Mouse (Mus musculus): ENCODE data around the gene Hdac5. TPM values are rescaled to one million over a fixed set of nuclear protein-coding genes. Genes with fewer than 3 reads are reported as not detected.
A peak's percentile ranks its signal among the peaks of the same experiment; 100 is the strongest.
"Not testable (repeated sequence)": the region's sequence is repeated elsewhere in the genome, so short reads cannot be mapped to it uniquely, and the experiment has no call there.

The Hdac5 gene
- polyA plus RNA-seq, 1 experiment from 2014 or later = 92.2 TPM

GRCm38 (mm10) chr11:102168689-102169088, 61.3 kb downstream of the Hdac5 start:
- no peak overlapping the region for H3K4me2 ChIP-seq
- 89% methylated on average over 5 of the region's 5 CpGs for WGBS
- H3K27ac ChIP-seq (ENCODE audit: poor library complexity, severe bottlenecking) = no peak overlapping the region
- H3K27me3 ChIP-seq (replicated peaks) = no peaks in the 10 kb centered on the region
- peaks cover 3% of the 10 kb centered on the region; the same call in 1 of the 2 replicates for H3K4me1 ChIP-seq (replicated peaks)
- H3K36me3 ChIP-seq = peaks cover 53% of the 10 kb centered on the region
- H3K9me3 ChIP-seq (replicated peaks) = no peaks in the 10 kb centered on the region
- no peak overlapping the region for H3K4me3 ChIP-seq
- no peak overlapping the region for H3K9ac ChIP-seq
- ATAC-seq (ENCODE audit: insufficient number of reproducible peaks, low FRiP score) = no peak

- H3K36me3 ChIP-seq = peaks cover 62% of the 10 kb centered on the region
- WGBS = 91% methylated on average over 5 of the region's 5 CpGs
Observed at GRCm38 (mm10) chr11:102167539-102167938, 62.4 kb downstream of the Hdac5 start.

GRCm38 (mm10) chr11:102165971-102166722, 63.8 kb downstream of the Hdac5 start:
- 62% methylated on average over 6 of the region's 6 CpGs for WGBS

More at GRCm38 (mm10) chr11:102167539-102167938, 62.4 kb downstream of the Hdac5 start:
- no peaks in the 10 kb centered on the region for H3K9me3 ChIP-seq (replicated peaks)
- ATAC-seq (ENCODE audit: insufficient number of reproducible peaks, low FRiP score) = no peak
- H3K27me3 ChIP-seq (replicated peaks) = no peaks in the 10 kb centered on the region
- no peak overlapping the region for H3K27ac ChIP-seq (ENCODE audit: poor library complexity, severe bottlenecking)
- peaks cover 3% of the 10 kb centered on the region; the same call in 1 of the 2 replicates for H3K4me1 ChIP-seq (replicated peaks)
- H3K4me3 ChIP-seq = no peak overlapping the region
- no peak overlapping the region for H3K4me2 ChIP-seq
- H3K9ac ChIP-seq = no peak overlapping the region

GRCm38 (mm10) chr11:102159781-102160180, 70.2 kb downstream of the Hdac5 start:
- Histone ChIP-seq H3K4me3 (no peak overlapping the region), H3K4me1 (replicated peaks) (peaks cover 5% of the 10 kb centered on the region), H3K9ac (no peak overlapping the region), H3K36me3 (peaks cover 39% of the 10 kb centered on the region), H3K9me3 (replicated peaks) (no peaks in the 10 kb centered on the region), H3K27me3 (replicated peaks) (no peaks in the 10 kb centered on the region), H3K4me2 (no peak overlapping the region), H3K27ac (ENCODE audit: poor library complexity, severe bottlenecking) (no peak overlapping the region)
- WGBS = 73% methylated on average over 5 of the region's 5 CpGs
- ATAC-seq (ENCODE audit: insufficient number of reproducible peaks, low FRiP score) = no peak

More at GRCm38 (mm10) chr11:102165971-102166722, 63.8 kb downstream of the Hdac5 start:
- Histone ChIP-seq H3K27ac (ENCODE audit: poor library complexity, severe bottlenecking) (no peak overlapping the region), H3K4me1 (replicated peaks) (peaks cover 3% of the 10 kb centered on the region; the same call in 1 of the 2 replicates), H3K36me3 (peaks cover 73% of the 10 kb centered on the region), H3K9me3 (replicated peaks) (no peaks in the 10 kb centered on the region), H3K4me2 (no peak overlapping the region), H3K27me3 (replicated peaks) (no peaks in the 10 kb centered on the region), H3K9ac (no peak overlapping the region), H3K4me3 (no peak overlapping the region)
- ATAC-seq (ENCODE audit: insufficient number of reproducible peaks, low FRiP score) = no peak

- not testable (repeated sequence) for H3K9me3 ChIP-seq (replicated peaks); H3K27me3 ChIP-seq (replicated peaks); ATAC-seq (ENCODE audit: insufficient number of reproducible peaks, low FRiP score); H3K4me2 ChIP-seq; H3K27ac ChIP-seq (ENCODE audit: poor library complexity, severe bottlenecking); H3K4me3 ChIP-seq; H3K4me1 ChIP-seq (replicated peaks); H3K9ac ChIP-seq
- H3K36me3 ChIP-seq = peaks cover 37% of the 10 kb centered on the region
- WGBS = 73% methylated on average over 2 of the region's 2 CpGs
Observed at GRCm38 (mm10) chr11:102158024-102158423, 71.9 kb downstream of the Hdac5 start.

- peaks cover 34% of the 10 kb centered on the region for H3K36me3 ChIP-seq
- WGBS = 3% methylated on average over 1 of the region's 1 CpGs
- peaks cover 5% of the 10 kb centered on the region for H3K4me1 ChIP-seq (replicated peaks)
- H3K27ac ChIP-seq (ENCODE audit: poor library complexity, severe bottlenecking) = no peak overlapping the region
- no peaks in the 10 kb centered on the region for H3K27me3 ChIP-seq (replicated peaks)
- no peak overlapping the region for H3K9ac ChIP-seq
- no peak overlapping the region for H3K4me3 ChIP-seq
- ATAC-seq (ENCODE audit: insufficient number of reproducible peaks, low FRiP score) = no peak
- H3K9me3 ChIP-seq (replicated peaks) = no peaks in the 10 kb centered on the region
- peak overlapping the region; percentile 90; the same call in 1 of the 2 replicates for H3K4me2 ChIP-seq
Observed at GRCm38 (mm10) chr11:102156786-102157089, 73.2 kb downstream of the Hdac5 start.

GRCm38 (mm10) chr11:102156039-102156785, 73.8 kb downstream of the Hdac5 start, which contains the start of gene Tmem101:
Tmem101 (minus strand) TSS chr11:102156404.
- peak within 1 kb of the TSS; percentile 90 for H3K4me2 ChIP-seq
- no peaks in the 10 kb centered on the region for H3K27me3 ChIP-seq (replicated peaks)
- peak within 1 kb of the TSS; percentile 84 for H3K9ac ChIP-seq
- peaks cover 5% of the 10 kb centered on the region for H3K4me1 ChIP-seq (replicated peaks)
- under 1% methylated on average over 37 of the region's 37 CpGs for WGBS
- H3K27ac ChIP-seq (ENCODE audit: poor library complexity, severe bottlenecking) = peak within 1 kb of the TSS; percentile 54; the same call in 1 of the 2 replicates
- peak within 1 kb of the TSS; percentile 84 for H3K4me3 ChIP-seq
- peaks cover 30% of the 10 kb centered on the region for H3K36me3 ChIP-seq
- ATAC-seq (ENCODE audit: insufficient number of reproducible peaks, low FRiP score) = peak; percentile 67; the same call in 1 of the 2 replicates
- H3K9me3 ChIP-seq (replicated peaks) = no peaks in the 10 kb centered on the region

GRCm38 (mm10) chr11:102147213-102147989, 82.6 kb downstream of the Hdac5 start:
- no peak overlapping the region for H3K27ac ChIP-seq (ENCODE audit: poor library complexity, severe bottlenecking)
- WGBS = 12% methylated on average over 34 of the region's 34 CpGs
- H3K9me3 ChIP-seq (replicated peaks) = no peaks in the 10 kb centered on the region
- H3K36me3 ChIP-seq = peaks cover 2% of the 10 kb centered on the region; the same call in 1 of the 2 replicates
- H3K9ac ChIP-seq = peak overlapping the region; percentile 19; the same call in 1 of the 2 replicates
- H3K4me2 ChIP-seq = peak overlapping the region; percentile 75
- peaks cover 33% of the 10 kb centered on the region for H3K4me1 ChIP-seq (replicated peaks)
- peak; percentile 31; the same call in 1 of the 2 replicates for ATAC-seq (ENCODE audit: insufficient number of reproducible peaks, low FRiP score)
- peak overlapping the region; percentile 16 for H3K4me3 ChIP-seq
- H3K27me3 ChIP-seq (replicated peaks) = peaks cover 68% of the 10 kb centered on the region

GRCm38 (mm10) chr11:102146531-102146930, 83.4 kb downstream of the Hdac5 start:
- no peak overlapping the region for H3K27ac ChIP-seq (ENCODE audit: poor library complexity, severe bottlenecking)
- H3K4me2 ChIP-seq = peak overlapping the region; percentile 75
- H3K4me3 ChIP-seq = peak overlapping the region; percentile 16
- no peaks in the 10 kb centered on the region for H3K9me3 ChIP-seq (replicated peaks)
- peaks cover 33% of the 10 kb centered on the region for H3K4me1 ChIP-seq (replicated peaks)
- no peak overlapping the region for H3K9ac ChIP-seq
- H3K36me3 ChIP-seq = no peaks in the 10 kb centered on the region
- 13% methylated on average over 17 of the region's 17 CpGs for WGBS
- ATAC-seq (ENCODE audit: insufficient number of reproducible peaks, low FRiP score) = no peak
- peaks cover 69% of the 10 kb centered on the region for H3K27me3 ChIP-seq (replicated peaks)

- peaks cover 33% of the 10 kb centered on the region for H3K4me1 ChIP-seq (replicated peaks)
- H3K4me3 ChIP-seq = peak overlapping the region; percentile 47
- no peak for ATAC-seq (ENCODE audit: insufficient number of reproducible peaks, low FRiP score)
- H3K27ac ChIP-seq (ENCODE audit: poor library complexity, severe bottlenecking) = no peak overlapping the region
- 3% methylated on average over 16 of the region's 16 CpGs for WGBS
- H3K36me3 ChIP-seq = no peaks in the 10 kb centered on the region
- H3K4me2 ChIP-seq = peak overlapping the region; percentile 75
- H3K9me3 ChIP-seq (replicated peaks) = no peaks in the 10 kb centered on the region
- H3K9ac ChIP-seq = 0 out of 2 replicates have a peak overlapping the region, but pooled peaks have one; percentile 48
- peaks cover 69% of the 10 kb centered on the region for H3K27me3 ChIP-seq (replicated peaks)
Observed at GRCm38 (mm10) chr11:102146005-102146404, 84.0 kb downstream of the Hdac5 start.

All from heart, embryonic 12.5 days (tissue).